Mouse (Mus musculus): Measurements from ENCODE around the gene Acyp1.

Gene Acyp1

DNA sequence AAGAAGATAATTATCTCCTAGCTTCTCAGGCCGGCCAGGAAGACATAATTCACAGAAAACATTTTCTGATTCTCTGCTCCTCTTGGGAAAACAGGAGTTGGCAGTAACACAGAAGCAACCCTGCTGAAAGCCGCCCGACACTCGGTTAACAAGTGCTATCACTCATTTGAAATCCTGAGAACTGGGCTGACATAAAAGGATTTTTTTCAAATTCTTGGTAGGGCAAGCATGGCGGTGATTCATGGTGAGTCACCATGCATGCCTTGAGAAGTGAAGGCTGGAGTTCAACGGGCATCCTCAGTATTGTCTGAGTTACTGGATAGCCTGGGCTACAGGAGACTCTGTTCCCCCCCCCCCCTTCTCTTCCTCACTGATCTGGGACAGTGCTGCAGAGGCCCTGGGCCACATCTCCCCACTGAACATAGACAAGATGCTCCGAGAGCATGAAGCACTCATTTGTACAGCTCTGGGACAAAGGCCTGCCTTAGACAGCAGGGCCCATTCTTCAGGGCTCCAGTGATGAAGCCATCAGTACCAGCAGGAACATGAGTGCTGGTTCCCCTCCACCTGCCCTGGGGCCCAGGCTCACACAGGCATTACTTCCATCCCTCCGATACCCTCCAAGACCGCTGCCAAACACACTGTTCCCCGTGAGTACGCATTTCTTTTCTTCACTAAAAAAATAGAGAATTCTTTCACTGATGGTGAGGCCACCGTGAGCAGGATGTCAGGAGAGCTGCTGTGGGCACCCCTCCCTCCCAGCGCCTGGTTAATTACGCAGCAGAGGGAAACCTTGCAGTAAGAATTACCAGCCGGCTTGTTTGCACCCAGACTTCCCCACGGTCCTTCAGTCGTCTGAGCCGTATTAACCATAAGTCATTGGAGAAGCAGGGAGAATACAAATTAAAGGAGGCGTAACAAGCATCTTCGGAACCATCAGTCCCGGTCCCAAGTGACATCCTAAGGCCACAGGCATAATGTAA is 54.6 kb downstream of the Acyp1 start:
- no peak for DNase-seq (ENCODE audit: low spot score in 2 of 2)

DNA sequence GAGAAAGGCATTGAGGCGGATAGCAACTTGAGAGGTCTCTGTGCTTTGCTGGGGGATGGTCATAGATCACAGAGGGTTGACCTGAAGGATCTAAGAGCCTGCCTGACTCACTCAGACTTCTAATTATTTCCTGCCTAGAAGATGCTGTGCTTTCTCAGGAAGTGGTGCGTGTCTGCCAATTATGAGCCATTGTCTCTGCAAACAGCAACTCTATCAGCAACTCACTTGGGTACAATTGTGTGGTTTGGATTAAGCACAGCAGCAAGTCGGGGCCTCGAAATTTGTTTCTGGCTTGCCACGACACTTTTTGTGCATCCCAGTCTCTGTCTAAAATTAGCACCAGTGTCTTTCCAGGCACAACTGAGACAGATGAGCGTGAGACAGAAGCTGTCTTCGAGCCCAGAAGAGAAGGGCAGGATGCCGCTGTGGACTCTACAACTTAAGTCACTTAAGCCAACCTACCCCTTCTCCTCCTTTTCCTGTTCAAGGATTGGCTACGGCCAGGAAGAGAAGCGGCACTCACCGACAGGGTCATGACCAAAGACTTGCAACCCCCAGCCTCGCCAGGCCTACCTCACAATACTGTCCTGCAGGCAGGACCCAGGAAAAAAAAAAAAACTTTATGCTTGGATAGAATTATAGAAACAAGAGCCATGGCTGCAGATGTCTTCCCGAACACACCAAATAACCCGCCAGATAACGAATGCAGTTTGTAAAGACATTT is 60.2 kb downstream of the Acyp1 start:
- DNase-seq (ENCODE audit: low spot score in 2 of 2): no peak

GRCm38 (mm10) chr12:85227227-85227626 is 61.0 kb downstream of the Acyp1 start:
- no peak for DNase-seq (ENCODE audit: low spot score in 2 of 2)
